Mouse (Mus musculus): ENCODE data around the gene Tbc1d1. TPM values are rescaled to one million over a fixed set of nuclear protein-coding genes. Genes with fewer than 3 reads are reported as not detected.

Gene Tbc1d1
- 29.0 and 30.7 TPM in 2 replicates for polyA plus RNA-seq (2016; fragmentation: Nextera tagmentation; extraction: Ambion mirVana)

GRCm38 (mm10) chr5:64155861-64156550 is at the start of gene Tbc1d1:
Gene Tbc1d1, plus strand, starts transcription at chr5:64156305.
- no peak for DNase-seq (ENCODE audit: extremely low spot score, low spot score)
- Histone ChIP-seq H3K36me3 (replicated peaks) (no peaks in the 10 kb centered on the region), H3K4me3 (no peak within 1 kb of the TSS), H3K9me3 (no peaks in the 10 kb centered on the region), H3K27ac (no peak within 1 kb of the TSS), H3K27me3 (ENCODE audit: poor library complexity, severe bottlenecking) (peaks cover 43% of the 10 kb centered on the region), H3K4me1 (peaks cover 28% of the 10 kb centered on the region)
- 65% methylated on average over 11 of the region's 11 CpGs for WGBS

- Histone ChIP-seq H3K9me3 (no peaks in the 10 kb centered on the region), H3K4me1 (no peaks in the 10 kb centered on the region), H3K4me3 (no peak overlapping the region), H3K36me3 (replicated peaks) (peaks cover 65% of the 10 kb centered on the region), H3K27ac (no peak overlapping the region), H3K27me3 (ENCODE audit: poor library complexity, severe bottlenecking) (no peaks in the 10 kb centered on the region)
- DNase-seq (ENCODE audit: extremely low spot score, low spot score) = no peak
- 92% methylated on average over 11 of the region's 11 CpGs for WGBS
Measured at GRCm38 (mm10) chr5:64107596-64108289, 48.4 kb upstream of the Tbc1d1 start.

- Histone ChIP-seq H3K27me3 (ENCODE audit: poor library complexity, severe bottlenecking) (no peaks in the 10 kb centered on the region), H3K4me1 (no peaks in the 10 kb centered on the region), H3K4me3 (no peak overlapping the region), H3K27ac (no peak overlapping the region), H3K9me3 (no peaks in the 10 kb centered on the region), H3K36me3 (replicated peaks) (peaks cover 67% of the 10 kb centered on the region)
- no peak for DNase-seq (ENCODE audit: extremely low spot score, low spot score)
- WGBS = 66% methylated on average over 3 of the region's 3 CpGs
Measured at GRCm38 (mm10) chr5:64109217-64109616, 46.9 kb upstream of the Tbc1d1 start.

GRCm38 (mm10) chr5:64112360-64112759 is 43.7 kb upstream of the Tbc1d1 start:
- no peaks in the 10 kb centered on the region for H3K27me3 ChIP-seq (ENCODE audit: poor library complexity, severe bottlenecking)
- H3K4me3 ChIP-seq = no peak overlapping the region
- H3K27ac ChIP-seq = no peak overlapping the region
- peaks cover 15% of the 10 kb centered on the region for H3K9me3 ChIP-seq
- 95% methylated on average over 3 of the region's 3 CpGs for WGBS
- no peak for DNase-seq (ENCODE audit: extremely low spot score, low spot score)
- no peaks in the 10 kb centered on the region for H3K4me1 ChIP-seq
- peaks cover 83% of the 10 kb centered on the region for H3K36me3 ChIP-seq (replicated peaks)

- 96% methylated on average over 6 of the region's 6 CpGs for WGBS
- no peak overlapping the region for H3K4me3 ChIP-seq
- H3K9me3 ChIP-seq = peaks cover 15% of the 10 kb centered on the region
- no peak overlapping the region for H3K27ac ChIP-seq
- no peak for DNase-seq (ENCODE audit: extremely low spot score, low spot score)
- H3K36me3 ChIP-seq (replicated peaks) = peaks cover 72% of the 10 kb centered on the region
- H3K4me1 ChIP-seq = no peaks in the 10 kb centered on the region
- H3K27me3 ChIP-seq (ENCODE audit: poor library complexity, severe bottlenecking) = no peaks in the 10 kb centered on the region
Measured at GRCm38 (mm10) chr5:64114210-64114609, 41.9 kb upstream of the Tbc1d1 start.

- Histone ChIP-seq H3K27me3 (ENCODE audit: poor library complexity, severe bottlenecking) (no peaks in the 10 kb centered on the region), H3K4me1 (no peaks in the 10 kb centered on the region), H3K4me3 (no peak overlapping the region), H3K9me3 (peaks cover 15% of the 10 kb centered on the region), H3K27ac (no peak overlapping the region), H3K36me3 (replicated peaks) (peaks cover 52% of the 10 kb centered on the region)
- 66% methylated on average over 1 of the region's 1 CpGs for WGBS
- DNase-seq (ENCODE audit: extremely low spot score, low spot score) = no peak
Measured at GRCm38 (mm10) chr5:64117191-64117590, 38.9 kb upstream of the Tbc1d1 start.

- Histone ChIP-seq H3K27me3 (ENCODE audit: poor library complexity, severe bottlenecking) (no peaks in the 10 kb centered on the region), H3K4me3 (no peak overlapping the region), H3K4me1 (no peaks in the 10 kb centered on the region), H3K36me3 (replicated peaks) (peaks cover 18% of the 10 kb centered on the region), H3K9me3 (no peaks in the 10 kb centered on the region), H3K27ac (no peak overlapping the region)
- no peak for DNase-seq (ENCODE audit: extremely low spot score, low spot score)
- WGBS = 70% methylated on average over 5 of the region's 5 CpGs
Measured at GRCm38 (mm10) chr5:64125783-64126182, 30.3 kb upstream of the Tbc1d1 start.

GRCm38 (mm10) chr5:64131550-64131949 is 24.6 kb upstream of the Tbc1d1 start:
- WGBS = 65% methylated on average over 5 of the region's 5 CpGs
- Histone ChIP-seq H3K4me3 (no peak overlapping the region), H3K27me3 (ENCODE audit: poor library complexity, severe bottlenecking) (no peaks in the 10 kb centered on the region), H3K4me1 (no peaks in the 10 kb centered on the region), H3K36me3 (replicated peaks) (peaks cover 17% of the 10 kb centered on the region), H3K27ac (no peak overlapping the region), H3K9me3 (no peaks in the 10 kb centered on the region)
- DNase-seq (ENCODE audit: extremely low spot score, low spot score) = no peak

- Histone ChIP-seq H3K4me3 (no peak overlapping the region), H3K4me1 (no peaks in the 10 kb centered on the region), H3K27me3 (ENCODE audit: poor library complexity, severe bottlenecking) (no peaks in the 10 kb centered on the region), H3K9me3 (no peaks in the 10 kb centered on the region), H3K27ac (no peak overlapping the region), H3K36me3 (replicated peaks) (0 out of 2 replicates have a peak, but pooled peaks cover 2% of the 10 kb centered on the region)
- 90% methylated on average over 4 of the region's 4 CpGs for WGBS
- no peak for DNase-seq (ENCODE audit: extremely low spot score, low spot score)
Measured at GRCm38 (mm10) chr5:64133901-64134300, 22.2 kb upstream of the Tbc1d1 start.

GRCm38 (mm10) chr5:64136325-64136724 is 19.8 kb upstream of the Tbc1d1 start:
- H3K4me3 ChIP-seq = no peak overlapping the region
- no peak for DNase-seq (ENCODE audit: extremely low spot score, low spot score)
- no peaks in the 10 kb centered on the region for H3K4me1 ChIP-seq
- no peaks in the 10 kb centered on the region for H3K36me3 ChIP-seq (replicated peaks)
- no peaks in the 10 kb centered on the region for H3K9me3 ChIP-seq
- no peaks in the 10 kb centered on the region for H3K27me3 ChIP-seq (ENCODE audit: poor library complexity, severe bottlenecking)
- no peak overlapping the region for H3K27ac ChIP-seq
- 77% methylated on average over 5 of the region's 5 CpGs for WGBS

GRCm38 (mm10) chr5:64140202-64140601 is 15.9 kb upstream of the Tbc1d1 start:
- Histone ChIP-seq H3K4me3 (no peak overlapping the region), H3K27ac (no peak overlapping the region), H3K9me3 (no peaks in the 10 kb centered on the region), H3K4me1 (peaks cover 3% of the 10 kb centered on the region; the same call in 1 of the 2 replicates), H3K36me3 (replicated peaks) (no peaks in the 10 kb centered on the region), H3K27me3 (ENCODE audit: poor library complexity, severe bottlenecking) (no peaks in the 10 kb centered on the region)
- no peak for DNase-seq (ENCODE audit: extremely low spot score, low spot score)
- WGBS = 83% methylated on average over 3 of the region's 3 CpGs

- Histone ChIP-seq H3K9me3 (no peaks in the 10 kb centered on the region), H3K27me3 (ENCODE audit: poor library complexity, severe bottlenecking) (no peaks in the 10 kb centered on the region), H3K27ac (no peak overlapping the region), H3K4me1 (peaks cover 8% of the 10 kb centered on the region), H3K36me3 (replicated peaks) (no peaks in the 10 kb centered on the region), H3K4me3 (no peak overlapping the region)
- no peak for DNase-seq (ENCODE audit: extremely low spot score, low spot score)
- WGBS = 71% methylated on average over 5 of the region's 5 CpGs
Measured at GRCm38 (mm10) chr5:64144315-64144714, 11.8 kb upstream of the Tbc1d1 start.

GRCm38 (mm10) chr5:64146384-64147005 is 9.6 kb upstream of the Tbc1d1 start:
- H3K27ac ChIP-seq = no peak overlapping the region
- no peak for DNase-seq (ENCODE audit: extremely low spot score, low spot score)
- peaks cover 16% of the 10 kb centered on the region for H3K4me1 ChIP-seq
- no peak overlapping the region for H3K4me3 ChIP-seq
- peaks cover 8% of the 10 kb centered on the region; the same call in 1 of the 2 replicates for H3K27me3 ChIP-seq (ENCODE audit: poor library complexity, severe bottlenecking)
- H3K9me3 ChIP-seq = no peaks in the 10 kb centered on the region
- H3K36me3 ChIP-seq (replicated peaks) = no peaks in the 10 kb centered on the region
- 85% methylated on average over 10 of the region's 10 CpGs for WGBS

Measured in forebrain, embryonic 10.5 days (tissue).